Mouse (Mus musculus): ENCODE measurements around the gene Asl. TPM values are rescaled to one million over a fixed set of nuclear protein-coding genes. Genes with fewer than 3 reads are reported as not detected.

Gene Asl
- polyA plus RNA-seq, 1 experiment from 2014 or later, result 27.3 TPM

- Histone ChIP-seq H3K36me3 (ENCODE audit: control insufficient read depth, insufficient read depth, low read length) (no peaks in the 10 kb centered on the region), H3K9me3 (ENCODE audit: control insufficient read depth, low read length) (no peaks in the 10 kb centered on the region), H3K9ac (ENCODE audit: low read length) (no peak overlapping the region), H3K27me3 (ENCODE audit: control insufficient read depth, insufficient read depth, low read length) (no peaks in the 10 kb centered on the region), H3K4me2 (replicated peaks; ENCODE audit: low read depth) (peak overlapping the region; percentile 78), H3K27ac (replicated peaks) (no peak overlapping the region), H3K4me1 (replicated peaks; ENCODE audit: control insufficient read depth, insufficient read depth) (no peaks in the 10 kb centered on the region), H3K4me3 (ENCODE audit: low read depth, low read length) (peak overlapping the region; percentile 65; the same call in 1 of the 2 replicates)
- WGBS, result 38% methylated on average over 12 of the region's 12 CpGs
- ATAC-seq (ENCODE audit: low FRiP score, low TSS enrichment) (no peak), DNase-seq (ENCODE audit: low spot score) (no peak)
- TF ChIP-seq EP300 (optimal IDR thresholded peaks at IDR 0.05), result no peak
These were observed 5.8 kb downstream of the Asl start for GRCm38 (mm10) chr5:130023067-130023766.

GRCm38 (mm10) chr5:130022366-130022765, 6.7 kb downstream of the Asl start:
- Histone ChIP-seq H3K4me3 (ENCODE audit: low read depth, low read length) (no peak overlapping the region), H3K27ac (replicated peaks) (no peak overlapping the region), H3K36me3 (ENCODE audit: control insufficient read depth, insufficient read depth, low read length) (no peaks in the 10 kb centered on the region), H3K4me1 (replicated peaks; ENCODE audit: control insufficient read depth, insufficient read depth) (no peaks in the 10 kb centered on the region), H3K9ac (ENCODE audit: low read length) (no peak overlapping the region), H3K9me3 (ENCODE audit: control insufficient read depth, low read length) (no peaks in the 10 kb centered on the region), H3K27me3 (ENCODE audit: control insufficient read depth, insufficient read depth, low read length) (no peaks in the 10 kb centered on the region), H3K4me2 (replicated peaks; ENCODE audit: low read depth) (no peak overlapping the region)
- no peak for DNase-seq (ENCODE audit: low spot score)
- no peak for ATAC-seq (ENCODE audit: low FRiP score, low TSS enrichment)
- 71% methylated on average over 7 of the region's 7 CpGs for WGBS
- TF ChIP-seq EP300 (optimal IDR thresholded peaks at IDR 0.05) (no peak), CTCF (IDR thresholded peaks at IDR 0.05; ENCODE audit: low read depth) (no peak)

GRCm38 (mm10) chr5:130021361-130021966, 7.6 kb downstream of the Asl start:
- H3K4me1 ChIP-seq (replicated peaks; ENCODE audit: control insufficient read depth, insufficient read depth), result no peaks in the 10 kb centered on the region
- no peak for DNase-seq (ENCODE audit: low spot score)
- no peaks in the 10 kb centered on the region for H3K27me3 ChIP-seq (ENCODE audit: control insufficient read depth, insufficient read depth, low read length)
- H3K9me3 ChIP-seq (ENCODE audit: control insufficient read depth, low read length), result no peaks in the 10 kb centered on the region
- TF ChIP-seq CTCF (IDR thresholded peaks at IDR 0.05; ENCODE audit: low read depth), result no peak
- TF ChIP-seq EP300 (optimal IDR thresholded peaks at IDR 0.05), result no peak
- H3K36me3 ChIP-seq (ENCODE audit: control insufficient read depth, insufficient read depth, low read length), result no peaks in the 10 kb centered on the region
- no peak overlapping the region for H3K27ac ChIP-seq (replicated peaks)
- no peak overlapping the region for H3K4me3 ChIP-seq (ENCODE audit: low read depth, low read length)
- WGBS, result 68% methylated on average over 5 of the region's 5 CpGs
- 0 out of 2 replicates have a peak overlapping the region, but pooled peaks have one; percentile 1 for H3K9ac ChIP-seq (ENCODE audit: low read length)
- H3K4me2 ChIP-seq (replicated peaks; ENCODE audit: low read depth), result no peak overlapping the region
- no peak for ATAC-seq (ENCODE audit: low FRiP score, low TSS enrichment)

DNA sequence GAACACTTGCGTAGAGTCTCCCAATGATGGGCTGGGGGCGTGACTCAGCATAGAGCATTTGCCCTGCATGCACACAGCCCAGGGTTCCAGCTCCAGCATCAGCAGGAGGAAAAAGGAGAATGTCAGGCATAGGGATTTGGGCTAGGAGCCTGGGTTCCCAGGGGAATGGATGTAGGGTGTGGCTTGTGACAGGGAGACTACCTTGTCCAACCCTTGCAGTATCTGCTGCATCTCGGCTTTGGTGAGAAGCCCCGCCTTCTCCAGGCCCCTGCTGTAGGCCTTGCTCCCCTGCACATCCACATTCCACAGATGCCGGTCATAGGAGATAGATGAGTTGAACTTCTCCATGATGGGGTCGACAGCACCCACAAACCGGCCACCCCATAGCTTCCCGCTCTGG, 9.6 kb downstream of the Asl start:
- WGBS, result 45% methylated on average over 8 of the region's 8 CpGs

GRCm38 (mm10) chr5:130015104-130015503, 13.9 kb downstream of the Asl start:
- peak; percentile 26; the same call in 1 of the 2 replicates for TF ChIP-seq CTCF (IDR thresholded peaks at IDR 0.05; ENCODE audit: low read depth)
- TF ChIP-seq EP300 (optimal IDR thresholded peaks at IDR 0.05), result no peak
- WGBS, result 99% methylated on average over 3 of the region's 3 CpGs
- no peak for ATAC-seq (ENCODE audit: low FRiP score, low TSS enrichment)

More for the DNA sequence above, 9.6 kb downstream of the Asl start:
- Histone ChIP-seq H3K9me3 (ENCODE audit: control insufficient read depth, low read length) (no peaks in the 10 kb centered on the region), H3K27me3 (ENCODE audit: control insufficient read depth, insufficient read depth, low read length) (no peaks in the 10 kb centered on the region), H3K4me3 (ENCODE audit: low read depth, low read length) (no peak overlapping the region), H3K4me1 (replicated peaks; ENCODE audit: control insufficient read depth, insufficient read depth) (no peaks in the 10 kb centered on the region), H3K4me2 (replicated peaks; ENCODE audit: low read depth) (no peak overlapping the region), H3K36me3 (ENCODE audit: control insufficient read depth, insufficient read depth, low read length) (no peaks in the 10 kb centered on the region), H3K27ac (replicated peaks) (no peak overlapping the region), H3K9ac (ENCODE audit: low read length) (no peak overlapping the region)
- DNase-seq (ENCODE audit: low spot score) (no peak), ATAC-seq (ENCODE audit: low FRiP score, low TSS enrichment) (no peak)
- TF ChIP-seq CTCF (IDR thresholded peaks at IDR 0.05; ENCODE audit: low read depth) (no peak), EP300 (optimal IDR thresholded peaks at IDR 0.05) (no peak)

DNA sequence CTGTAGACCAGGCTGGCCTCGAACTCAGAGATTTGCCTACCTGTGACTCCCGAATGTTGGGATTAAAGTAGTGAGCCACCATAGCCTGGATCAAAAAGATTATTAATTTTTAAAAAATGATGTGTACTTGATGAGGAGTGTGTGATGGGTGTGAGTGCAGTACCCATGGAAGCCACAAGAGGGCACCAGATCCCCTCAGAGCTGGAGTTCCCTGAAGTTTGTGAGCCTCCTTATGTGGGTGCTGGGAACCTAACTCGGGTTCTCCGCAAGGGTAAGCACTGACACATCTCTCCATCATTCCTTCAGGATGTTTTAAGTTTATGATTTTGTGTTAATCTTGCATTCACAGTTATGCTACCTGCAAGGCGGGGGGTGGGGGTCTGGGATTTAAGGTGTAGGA, 18.1 kb downstream of the Asl start:
- no peak overlapping the region for H3K4me2 ChIP-seq (replicated peaks; ENCODE audit: low read depth)
- no peaks in the 10 kb centered on the region for H3K4me1 ChIP-seq (replicated peaks; ENCODE audit: control insufficient read depth, insufficient read depth)
- H3K4me3 ChIP-seq (ENCODE audit: low read depth, low read length), result no peak overlapping the region
- no peaks in the 10 kb centered on the region for H3K9me3 ChIP-seq (ENCODE audit: control insufficient read depth, low read length)
- DNase-seq (ENCODE audit: low spot score), result no peak
- H3K27ac ChIP-seq (replicated peaks), result no peak overlapping the region
- no peak for ATAC-seq (ENCODE audit: low FRiP score, low TSS enrichment)
- 94% methylated on average over 5 of the region's 5 CpGs for WGBS
- TF ChIP-seq EP300 (optimal IDR thresholded peaks at IDR 0.05) (no peak), CTCF (IDR thresholded peaks at IDR 0.05; ENCODE audit: low read depth) (peak; percentile 60)
- no peaks in the 10 kb centered on the region for H3K27me3 ChIP-seq (ENCODE audit: control insufficient read depth, insufficient read depth, low read length)
- H3K36me3 ChIP-seq (ENCODE audit: control insufficient read depth, insufficient read depth, low read length), result peaks cover 5% of the 10 kb centered on the region; the same call in 1 of the 2 replicates
- H3K9ac ChIP-seq (ENCODE audit: low read length), result no peak overlapping the region

More at GRCm38 (mm10) chr5:130015104-130015503, 13.9 kb downstream of the Asl start:
- Histone ChIP-seq H3K4me2 (replicated peaks; ENCODE audit: low read depth) (no peak overlapping the region), H3K36me3 (ENCODE audit: control insufficient read depth, insufficient read depth, low read length) (peaks cover 5% of the 10 kb centered on the region; the same call in 1 of the 2 replicates), H3K9me3 (ENCODE audit: control insufficient read depth, low read length) (no peaks in the 10 kb centered on the region), H3K27me3 (ENCODE audit: control insufficient read depth, insufficient read depth, low read length) (no peaks in the 10 kb centered on the region), H3K4me3 (ENCODE audit: low read depth, low read length) (no peak overlapping the region), H3K9ac (ENCODE audit: low read length) (no peak overlapping the region), H3K27ac (replicated peaks) (no peak overlapping the region), H3K4me1 (replicated peaks; ENCODE audit: control insufficient read depth, insufficient read depth) (no peaks in the 10 kb centered on the region)
- DNase-seq (ENCODE audit: low spot score), result no peak
